Mouse (Mus musculus) left cerebral cortex, adult 8-10 months (tissue): ENCODE results near the gene Gm5431. TPM values are rescaled to one million over a fixed set of nuclear protein-coding genes. Genes with fewer than 3 reads are reported as not detected.

Experiments
- DNase-seq, 2 experiments: peaks; one replicate each; pipeline ENCODE4 v3.0.0; 2022; ENCODE audit warnings: low spot score in 2 of 2
- total RNA-seq, 4 experiments: library from RNA; stranded (reverse); gene quantifications; 2 replicates each; pipeline ENCODE4 v1.2.4; 2022

Gm5431 gene
- total RNA-seq, 4 experiments from 2014 or later = 0.17 to 0.86 (median 0.53) TPM; not detected in 1

- no peak for DNase-seq
These were observed 62.9 kb downstream of the Gm5431 start for GRCm38 (mm10) chr11:48838879-48839680.

- DNase-seq = no peak
These were observed 63.7 kb downstream of the Gm5431 start for GRCm38 (mm10) chr11:48838181-48838797.

Other genes starting within 250 kb of the Gm5431 start
- gene Rack1, start 101.9 kb downstream of the Gm5431 start, total RNA-seq = 100 to 1,000 TPM; 246 to 281 (median 256) TPM
- gene Trim41, start 84.9 kb downstream of the Gm5431 start, total RNA-seq = 10 to 100 TPM; 57.7 to 65.7 (median 61.3) TPM
- gene Trim7, start 76.1 kb downstream of the Gm5431 start, total RNA-seq = 1 to 10 TPM; 3.4 to 4.5 (median 3.8) TPM
- 1 to 10 TPM in 1 of 4 experiments, under 1 TPM in 3; 0.38 to 1.8 (median 0.45) TPM for gene Gm12184, start 75.6 kb downstream of the Gm5431 start, total RNA-seq
- 10 to 100 TPM in 2 of 4 experiments, 1 to 10 TPM in 2; 8.3 to 14.0 (median 10.7) TPM for gene Irgm1, start 30.5 kb downstream of the Gm5431 start, total RNA-seq
- 1 to 10 TPM; 1.2 to 3.5 (median 2.6) TPM for gene Psme2b, start 44.0 kb upstream of the Gm5431 start, total RNA-seq
- not detected for gene Olfr56, start 76.7 kb upstream of the Gm5431 start, total RNA-seq
- 1 to 10 TPM in 3 of 4 experiments, under 1 TPM in 1; 0.96 to 3.1 (median 1.8) TPM for gene 9930111J21Rik1, start 77.2 kb upstream of the Gm5431 start, total RNA-seq
- under 1 TPM; 0.30 to 0.41 (median 0.37) TPM for gene Gm12185, start 90.0 kb upstream of the Gm5431 start, total RNA-seq
- gene Tgtp1, start 92.0 kb upstream of the Gm5431 start, total RNA-seq = 1 to 10 TPM in 2 of 4 experiments, under 1 TPM in 2; 0.42 to 1.3 (median 0.88) TPM
- gene 9930111J21Rik2, start 149.0 kb upstream of the Gm5431 start, total RNA-seq = 1 to 10 TPM; 1.3 to 3.1 (median 2.4) TPM
- under 1 TPM in 2 of 4 experiments, not detected in 2; 0.23 to 0.56 TPM for gene Tgtp2, start 162.0 kb upstream of the Gm5431 start, total RNA-seq
- gene Ifi47, start 174.4 kb upstream of the Gm5431 start, total RNA-seq = 1 to 10 TPM in 1 of 4 experiments, under 1 TPM in 3; 0.81 to 1.0 (median 0.88) TPM
- gene Olfr1396, start 212.7 kb upstream of the Gm5431 start, total RNA-seq = not detected
- gene Olfr1395, start 240.1 kb upstream of the Gm5431 start, total RNA-seq = not detected